Mouse (Mus musculus): ENCODE results near the gene Nit2.
"Not testable (repeated sequence)": the region's sequence is repeated elsewhere in the genome, so short reads cannot be mapped to it uniquely, and the experiment has no call there.

Nit2 gene

DNA sequence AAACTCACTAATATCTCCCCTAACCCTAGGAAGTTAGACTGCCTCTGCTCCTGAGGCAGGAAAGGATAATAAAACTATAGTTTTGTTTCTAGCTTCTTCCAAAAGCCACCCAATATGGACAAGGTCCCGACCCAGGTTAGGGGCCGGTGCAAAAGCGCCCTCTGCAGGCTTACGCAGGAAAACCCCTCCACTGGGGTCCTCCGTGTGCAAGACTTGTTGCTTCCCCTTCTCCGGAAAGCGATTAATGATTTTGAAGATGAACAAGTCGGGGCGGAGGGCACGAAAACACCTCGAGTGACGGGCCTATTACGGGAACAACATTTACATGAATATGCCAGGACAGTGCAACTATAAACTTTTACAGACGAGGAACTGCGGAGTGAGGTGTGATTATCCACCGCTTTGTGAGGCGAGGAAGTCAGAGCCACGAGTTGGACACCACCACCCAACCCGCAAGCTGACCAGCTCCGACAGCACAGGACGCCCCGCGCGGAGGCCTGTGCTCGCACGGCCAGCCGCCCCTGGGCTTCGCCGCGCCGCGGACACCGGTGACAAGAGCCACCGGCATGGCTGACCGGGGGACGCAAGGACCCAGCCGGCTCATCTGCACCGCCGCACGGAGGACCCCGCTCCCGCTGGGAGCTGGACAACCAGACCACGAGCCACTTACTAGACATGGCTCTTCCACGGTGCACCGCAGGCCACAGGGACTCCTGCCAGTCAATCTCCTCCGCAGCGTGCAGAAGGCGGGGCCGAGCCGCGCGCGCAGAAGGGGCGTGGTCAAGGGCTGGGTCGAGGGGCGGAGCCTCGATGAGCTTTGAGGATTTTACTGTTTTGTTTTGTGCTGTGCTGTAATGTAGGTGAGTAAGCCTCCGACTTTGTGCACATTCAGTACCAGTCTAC, at the start of gene Nit2:
Gene Nit2, minus strand, starts transcription at position 731 of the 903 bp plus-strand sequence.
- peak; percentile 81 for DNase-seq (ENCODE audit: low read depth, low spot score)

DNA sequence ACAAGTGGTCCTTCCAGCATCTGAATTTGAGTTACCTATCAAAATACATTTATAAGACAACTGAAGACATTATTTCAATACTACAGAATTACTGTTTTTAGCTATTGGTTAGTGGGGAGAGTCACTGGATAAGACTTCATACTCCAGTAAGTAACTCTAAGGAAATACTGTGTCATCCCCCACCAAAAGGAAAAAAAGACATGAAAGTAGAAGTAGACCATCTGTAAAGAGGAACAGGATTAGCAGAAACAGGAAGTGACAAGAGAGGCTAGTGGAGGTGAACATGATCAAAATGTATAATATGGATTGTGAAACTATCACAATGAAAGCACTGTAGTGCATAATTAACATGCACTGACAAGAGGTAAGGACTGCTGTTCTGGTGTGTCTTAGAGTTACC, 48.8 kb upstream of the Nit2 start:
- DNase-seq (ENCODE audit: low read depth, low spot score), result no peak

DNA sequence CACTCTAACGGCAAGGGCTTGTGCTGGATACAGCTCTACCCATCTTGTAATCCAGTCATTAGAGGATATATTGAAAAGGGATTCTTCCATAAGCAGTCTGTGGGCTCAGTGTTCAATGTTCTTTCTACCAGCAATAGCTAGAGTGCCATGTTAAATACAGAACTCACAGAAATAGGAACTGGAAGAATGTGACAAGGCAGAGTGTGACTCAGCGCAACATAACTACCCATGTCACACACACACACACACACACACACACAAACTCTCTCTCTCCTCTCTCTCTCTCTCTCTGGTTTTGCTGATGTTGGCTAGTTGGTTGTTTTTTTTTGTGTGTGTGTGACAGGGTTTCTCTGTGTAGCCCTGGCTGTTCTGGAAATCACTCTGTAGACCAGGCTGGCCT, 43.9 kb upstream of the Nit2 start:
- no peak for DNase-seq (ENCODE audit: low read depth, low spot score)

DNA sequence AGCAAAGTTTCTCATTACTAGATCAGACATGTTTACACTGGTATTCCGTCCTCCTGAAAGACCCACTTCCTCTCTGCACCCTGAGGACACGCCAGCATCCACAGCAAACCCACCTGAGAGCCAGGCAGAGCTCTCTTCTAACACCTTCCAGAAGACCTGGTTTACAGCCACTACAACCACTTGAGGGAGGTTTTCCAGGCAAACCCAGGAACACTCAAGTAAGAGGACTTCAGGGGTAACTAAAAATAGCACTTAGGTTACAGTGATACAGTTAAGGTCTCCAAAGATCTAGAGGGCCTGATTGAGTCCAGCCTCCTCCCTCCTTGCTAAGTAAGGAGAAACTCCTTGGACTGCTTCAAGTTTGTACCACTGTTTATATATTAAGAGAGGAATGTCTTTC, 41.2 kb upstream of the Nit2 start:
- no peak for DNase-seq (ENCODE audit: low read depth, low spot score)

DNA sequence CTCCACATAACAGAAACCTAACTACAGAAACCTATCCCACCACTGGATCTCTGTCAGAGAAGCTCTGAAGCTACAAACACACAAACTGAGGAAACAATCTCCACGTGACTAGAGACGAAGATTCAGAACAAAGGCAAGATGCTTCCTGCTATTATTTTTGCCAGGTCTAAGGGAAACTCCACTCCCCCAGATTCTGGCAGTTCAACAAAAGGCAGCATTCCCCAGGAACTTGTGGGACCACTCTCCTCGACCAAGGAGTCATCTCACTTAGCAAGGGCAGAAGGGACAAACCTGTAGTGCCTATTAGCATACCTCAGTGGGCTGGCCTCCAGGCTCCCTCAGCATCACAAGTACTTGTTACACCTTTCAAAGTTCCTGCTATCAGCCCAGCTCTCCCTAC, 30.1 kb upstream of the Nit2 start:
- DNase-seq (ENCODE audit: low read depth, low spot score), result no peak

DNA sequence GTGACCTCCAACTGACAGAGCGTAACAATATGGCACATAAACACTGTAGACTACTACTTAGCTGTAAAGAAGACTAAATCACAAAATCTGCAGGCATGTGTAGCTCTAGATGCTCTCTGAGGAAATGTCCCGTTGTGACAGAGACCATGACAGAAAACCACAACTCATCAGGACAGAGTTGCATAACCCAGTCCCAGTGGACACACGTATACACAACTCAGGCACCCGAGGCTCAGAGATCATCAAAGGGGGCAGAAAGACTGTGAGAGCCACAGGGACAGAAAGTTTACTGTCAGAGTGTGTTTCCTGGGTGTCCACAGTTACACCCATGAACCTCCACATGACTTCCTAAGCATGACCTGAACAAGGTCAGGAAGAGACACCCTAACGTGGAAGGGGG, 29.4 kb upstream of the Nit2 start:
- DNase-seq (ENCODE audit: low read depth, low spot score), result no peak

DNA sequence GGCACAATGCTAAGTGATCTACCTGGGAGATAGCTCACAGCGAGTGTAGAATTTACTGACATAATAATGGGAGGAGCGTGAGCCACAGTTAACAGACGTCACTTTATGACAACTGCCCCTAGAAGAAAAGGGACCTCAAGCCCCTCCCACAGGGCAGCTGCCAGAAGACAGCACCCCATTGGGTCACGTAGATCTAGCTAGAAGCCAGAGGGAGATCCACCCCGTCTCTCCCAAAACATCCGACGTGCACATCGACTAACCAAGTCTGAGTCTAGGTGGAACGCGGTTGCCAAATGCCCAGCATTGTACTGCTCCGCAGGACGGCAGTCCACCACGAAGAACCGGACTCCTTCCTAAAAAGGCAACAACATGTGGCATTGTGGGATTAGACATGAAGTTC, 24.1 kb upstream of the Nit2 start:
- no peak for DNase-seq (ENCODE audit: low read depth, low spot score)

DNA sequence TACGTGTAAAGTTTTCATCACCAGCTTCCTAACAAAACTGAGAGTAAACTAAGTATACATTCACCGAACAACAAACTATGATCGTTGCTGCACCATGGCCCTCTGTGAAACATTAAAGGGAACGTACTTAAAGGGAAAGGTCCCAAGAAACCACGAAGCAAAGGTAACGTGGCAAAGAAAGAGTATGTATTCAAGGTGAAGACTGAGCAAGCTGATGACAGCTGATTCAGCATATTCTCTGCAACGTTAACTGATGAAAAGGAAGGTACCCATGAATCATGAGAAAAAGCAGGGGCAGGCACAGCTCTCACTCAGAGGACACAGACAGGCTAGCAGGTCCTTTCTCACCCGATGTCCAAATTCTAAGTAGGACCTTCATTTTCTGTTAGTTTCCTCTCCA, 23.2 kb upstream of the Nit2 start:
- no peak for DNase-seq (ENCODE audit: low read depth, low spot score)

DNA sequence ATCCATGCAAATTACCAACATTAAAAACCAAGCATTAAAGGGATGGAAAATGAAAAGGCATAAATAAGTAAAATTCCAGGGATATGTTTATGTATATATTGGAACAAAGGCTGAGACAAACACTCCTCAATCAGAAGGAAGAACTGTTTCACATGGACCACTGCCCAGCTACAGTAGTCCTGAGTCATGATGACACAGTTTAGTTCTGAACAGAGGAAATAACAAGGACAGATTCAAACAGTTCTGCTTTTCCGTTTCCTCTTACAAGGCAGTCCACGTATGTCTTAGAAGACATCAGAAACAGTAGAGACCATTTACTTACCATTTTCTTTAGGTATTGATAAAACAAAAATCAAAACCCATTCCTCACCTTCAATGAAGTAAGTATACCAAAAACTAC, 22.4 kb upstream of the Nit2 start:
- no peak for DNase-seq (ENCODE audit: low read depth, low spot score)

DNA sequence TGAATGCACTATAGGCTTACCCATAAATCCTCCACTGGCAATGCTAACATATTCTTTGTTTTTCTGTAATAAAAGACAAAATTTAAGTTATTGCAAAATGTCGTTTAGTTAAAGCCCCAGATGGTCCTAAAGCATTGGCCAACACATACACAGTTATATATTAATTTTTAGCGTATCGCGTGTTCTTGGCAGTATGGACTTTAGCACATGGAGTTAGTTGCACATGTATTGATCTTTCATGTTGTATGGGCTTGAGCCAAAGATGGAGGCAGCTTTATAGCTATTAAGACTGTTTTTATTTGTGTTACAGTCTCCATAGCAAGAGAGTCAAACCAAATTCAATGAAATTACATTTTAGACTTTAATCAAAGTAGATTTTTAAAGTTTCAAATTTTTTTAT, 19.5 kb upstream of the Nit2 start:
- DNase-seq (ENCODE audit: low read depth, low spot score), result no peak

DNA sequence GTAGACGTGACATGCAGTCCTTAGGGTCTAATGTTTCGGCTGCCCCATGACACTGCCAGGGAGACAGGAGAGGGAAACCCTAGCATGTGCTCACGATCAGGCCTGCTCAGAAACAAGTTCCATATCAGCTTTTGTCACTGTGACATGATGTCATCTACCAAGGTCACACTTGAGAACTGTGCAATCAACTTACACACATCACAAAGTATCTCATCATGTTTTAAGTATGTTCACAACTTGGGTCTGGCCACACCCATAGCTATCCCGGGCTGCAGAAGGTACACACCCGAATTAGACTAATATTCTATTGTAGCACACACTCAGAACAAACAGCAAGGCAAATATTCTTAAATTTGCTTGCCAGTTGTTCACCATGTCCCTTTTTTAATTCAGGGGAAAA, 14.9 kb upstream of the Nit2 start:
- no peak for DNase-seq (ENCODE audit: low read depth, low spot score)

DNA sequence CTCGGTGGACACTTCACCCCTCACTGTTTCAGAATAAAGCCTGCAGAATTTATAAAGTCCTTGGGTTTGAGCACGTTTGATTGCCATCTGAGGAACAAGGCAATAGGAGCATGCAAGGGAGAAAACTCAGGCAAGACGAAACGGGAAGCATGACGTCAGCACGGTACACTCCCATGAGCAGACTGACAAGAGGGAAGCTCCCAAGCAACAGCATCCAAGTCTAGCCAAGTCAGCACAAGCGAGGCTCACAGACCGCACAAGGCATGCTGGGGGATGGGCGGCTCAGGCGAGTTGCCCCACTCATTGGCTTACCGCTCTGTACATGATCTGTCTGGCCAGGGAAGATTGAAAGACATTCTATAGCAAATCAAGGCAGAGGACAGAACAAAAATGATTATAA, 14.0 kb upstream of the Nit2 start:
- peak; percentile 29 for DNase-seq (ENCODE audit: low read depth, low spot score)

DNA sequence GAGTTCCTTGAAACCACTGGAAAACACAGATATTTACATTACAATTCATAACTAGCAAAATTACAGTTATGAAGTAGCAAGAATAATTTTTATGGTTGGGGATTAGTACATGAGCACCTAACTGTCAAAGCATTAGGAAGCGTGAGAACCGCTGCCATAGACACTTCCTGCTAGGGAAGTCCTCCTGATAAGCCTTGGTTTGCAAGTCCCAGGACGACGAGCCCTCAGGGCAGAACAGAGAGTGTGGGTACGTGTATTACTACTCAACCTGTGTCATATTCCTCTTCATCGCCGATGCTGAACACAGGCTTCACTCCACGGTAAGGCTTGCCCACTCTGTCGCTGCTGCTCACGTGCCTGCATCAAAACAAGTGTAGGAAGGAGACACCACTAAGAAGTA, 10.5 kb upstream of the Nit2 start:
- no peak for DNase-seq (ENCODE audit: low read depth, low spot score)

DNA sequence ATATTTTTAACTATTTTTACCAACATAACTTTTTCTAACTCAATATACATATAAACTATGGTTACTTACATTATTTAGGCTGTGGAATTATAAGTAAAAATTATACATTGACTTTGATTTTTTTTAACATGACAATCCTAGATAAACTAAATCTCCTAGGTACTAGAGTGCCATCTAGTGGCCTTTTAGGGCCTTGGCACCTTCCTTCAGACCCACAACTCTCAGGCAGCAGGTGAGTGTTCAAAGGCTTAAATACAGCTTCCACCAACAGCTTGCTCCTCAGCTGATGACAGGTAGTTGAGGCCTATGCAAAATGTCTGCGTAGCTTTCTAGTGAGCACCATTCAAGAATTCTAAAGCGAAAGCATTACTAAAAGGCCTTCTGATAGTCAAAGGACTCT, 10.1 kb upstream of the Nit2 start:
- DNase-seq (ENCODE audit: low read depth, low spot score), result no peak

DNA sequence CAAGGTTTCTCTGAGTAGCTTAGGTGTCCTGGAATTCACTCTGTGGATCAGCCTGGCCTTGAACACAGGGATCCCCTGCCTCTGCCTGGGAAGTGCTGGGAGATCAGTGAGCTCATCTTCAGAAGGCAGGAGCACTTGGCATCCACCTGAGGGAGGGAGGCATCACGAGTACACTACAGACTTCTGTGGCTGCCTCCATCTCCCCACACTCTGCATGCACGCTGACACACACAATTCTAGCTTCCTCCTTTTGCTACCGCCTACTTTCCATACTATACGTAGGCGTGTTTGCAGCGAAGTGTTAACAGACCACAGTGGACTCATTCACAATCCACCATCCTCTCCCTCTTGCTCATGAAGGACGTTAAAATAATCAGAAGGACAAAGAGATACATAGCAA, 9.1 kb upstream of the Nit2 start:
- no peak for DNase-seq (ENCODE audit: low read depth, low spot score)

DNA sequence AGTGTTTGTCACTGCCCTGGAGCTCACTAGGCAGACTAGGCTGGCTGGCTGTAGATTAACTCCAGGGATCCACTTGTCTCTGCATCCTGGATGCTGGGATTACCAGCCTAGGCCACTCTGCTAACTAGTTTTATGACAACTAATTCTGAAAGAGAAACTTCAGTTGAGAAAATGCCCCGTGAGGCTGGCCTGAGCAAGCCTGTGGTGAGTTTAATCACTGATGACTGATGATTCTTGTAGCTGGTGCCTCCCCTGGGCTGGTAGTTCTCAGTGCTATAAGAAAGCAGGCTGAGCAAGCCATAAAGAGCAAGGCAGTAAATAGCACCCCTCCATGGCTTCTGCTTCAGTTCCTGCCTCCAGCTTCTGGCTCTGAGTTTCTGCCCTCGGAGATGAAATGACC, 8.6 kb upstream of the Nit2 start:
- no peak for DNase-seq (ENCODE audit: low read depth, low spot score)

DNA sequence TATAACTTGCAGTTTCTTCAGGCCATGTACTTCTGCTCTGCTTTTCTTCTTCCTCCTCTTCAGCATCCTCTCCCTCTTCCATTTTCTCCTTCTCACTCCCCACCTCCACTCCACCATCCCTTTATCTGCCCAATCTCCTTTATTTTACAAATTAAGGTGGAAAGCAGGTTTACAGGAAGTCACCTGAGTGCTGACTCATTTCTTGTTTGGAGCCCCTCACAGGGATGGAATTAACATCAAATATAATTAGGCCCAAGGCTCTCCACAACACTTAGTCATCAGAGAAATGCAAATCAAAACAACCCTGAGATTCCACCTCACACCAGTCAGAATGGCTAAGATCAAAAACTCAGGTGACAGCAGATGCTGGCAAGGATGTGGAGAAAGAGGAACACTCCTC, 7.3 kb upstream of the Nit2 start:
- not testable (repeated sequence) for DNase-seq (ENCODE audit: low read depth, low spot score)

DNA sequence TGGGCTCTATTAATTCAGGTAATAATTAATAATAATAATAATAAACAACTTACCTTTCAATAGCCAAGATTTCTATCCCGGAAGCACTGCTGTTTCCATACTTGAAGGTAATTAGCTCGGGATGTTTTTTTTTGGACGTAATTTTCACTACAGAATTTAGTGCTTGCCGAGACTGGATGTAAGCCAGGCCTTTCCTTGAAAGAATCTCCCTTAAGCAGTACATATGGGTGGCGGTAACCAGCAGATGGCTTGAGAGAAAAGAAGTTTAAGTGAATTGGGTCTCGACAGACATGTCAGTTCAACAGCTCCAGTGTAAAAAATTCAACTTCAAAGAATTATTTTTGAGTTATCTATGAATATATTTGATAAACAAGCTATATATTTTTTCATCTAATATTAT, 4.4 kb upstream of the Nit2 start:
- no peak for DNase-seq (ENCODE audit: low read depth, low spot score)

DNA sequence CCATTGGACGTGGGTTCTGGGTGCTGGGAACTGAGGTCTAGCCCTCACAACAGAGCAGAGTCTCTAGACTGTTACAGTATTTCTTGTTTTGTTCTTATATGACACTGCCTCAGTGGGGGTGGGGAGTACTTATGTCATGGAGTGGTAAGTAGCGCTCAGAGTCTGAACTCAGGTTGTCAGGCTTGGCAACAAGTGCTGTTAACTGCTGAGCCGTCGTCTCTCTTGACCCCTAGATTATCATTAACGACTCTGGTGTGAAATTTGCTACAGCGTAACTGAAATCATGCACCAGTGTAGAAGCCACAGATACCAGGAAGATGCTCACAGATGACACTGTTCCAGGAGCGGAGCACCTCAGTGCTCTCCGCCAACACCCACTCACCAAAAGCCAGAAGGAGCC, 4.0 kb upstream of the Nit2 start:
- no peak for DNase-seq (ENCODE audit: low read depth, low spot score)

DNA sequence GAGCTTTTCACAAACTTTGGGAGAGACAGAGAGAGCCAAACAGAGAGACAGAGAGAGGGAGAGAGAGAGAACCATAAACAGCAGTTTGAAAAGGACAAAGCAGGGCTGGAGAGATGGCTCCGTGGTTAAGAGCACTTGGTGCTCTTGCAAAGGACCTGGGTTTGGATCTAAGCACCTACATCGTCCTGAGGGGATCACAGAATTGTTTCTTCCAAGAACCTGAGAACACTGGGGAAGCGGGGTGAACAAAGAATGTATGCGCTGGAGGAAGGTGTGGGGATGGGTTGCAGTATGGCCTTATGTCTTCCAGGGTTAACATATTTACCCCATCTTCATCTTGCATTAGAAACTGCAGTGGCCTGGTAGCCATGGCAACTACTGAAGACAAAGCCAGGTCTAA, 1.1 kb upstream of the Nit2 start:
- no peak for DNase-seq (ENCODE audit: low read depth, low spot score)

DNA sequence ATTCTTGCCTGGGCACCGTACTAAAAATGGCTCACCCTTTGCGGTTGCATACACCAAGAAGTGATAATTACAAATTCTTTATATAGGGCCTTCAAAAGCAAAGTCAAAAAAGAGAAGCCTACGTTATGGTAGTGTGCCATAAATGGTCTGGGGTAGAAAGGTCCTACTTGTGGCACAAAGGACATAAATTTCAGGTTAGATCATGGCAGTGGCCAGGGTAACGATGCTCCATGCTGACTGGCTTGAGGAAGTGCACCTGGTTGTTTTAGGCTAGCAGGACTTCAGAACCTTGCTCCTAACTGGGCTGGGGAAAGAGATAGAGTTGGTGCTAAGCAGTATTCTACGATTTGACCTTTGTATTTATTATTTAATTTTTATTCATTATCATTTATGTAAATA, 372 bp upstream of the Nit2 start:
- DNase-seq (ENCODE audit: low read depth, low spot score), result no peak

DNA sequence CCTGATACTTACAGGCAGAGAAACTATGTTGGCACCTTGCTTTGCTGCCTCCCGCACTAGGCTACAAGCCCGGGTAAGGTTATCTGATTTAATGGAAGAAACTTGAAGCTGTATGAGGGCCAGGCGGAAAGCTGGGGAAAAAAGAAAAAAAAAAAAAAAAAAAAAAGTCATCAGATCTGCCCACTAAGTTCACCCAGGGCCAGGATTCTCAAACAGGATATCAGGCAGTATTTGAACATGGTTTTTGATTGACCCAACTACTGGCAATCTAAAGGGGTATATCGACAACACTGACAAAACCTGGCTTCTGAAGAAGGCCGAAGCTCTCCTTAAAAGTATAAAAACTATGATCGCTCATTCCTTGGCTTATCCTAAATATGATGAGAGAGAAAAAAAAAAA, 1.1 kb downstream of the Nit2 start:
- no peak for DNase-seq (ENCODE audit: low read depth, low spot score)

DNA sequence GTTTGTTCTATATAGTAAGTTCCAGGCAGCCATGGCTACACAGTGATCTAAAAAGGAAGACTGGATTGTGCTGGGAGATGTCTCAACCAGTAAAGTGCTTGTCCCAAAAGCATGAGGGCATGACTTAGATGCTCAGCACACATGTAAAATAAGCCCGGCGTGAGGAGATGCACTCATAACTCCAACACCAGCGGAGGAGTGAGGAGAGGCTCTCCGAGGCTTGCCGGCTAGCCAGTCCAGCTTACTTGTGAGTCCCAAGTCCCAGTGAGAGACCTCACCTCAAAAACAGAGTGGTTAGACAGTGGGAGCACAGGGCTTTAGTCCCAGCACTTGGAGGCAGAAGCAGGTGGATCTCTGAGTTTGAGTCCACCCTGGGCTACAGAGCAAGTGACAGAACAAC, 2.0 kb downstream of the Nit2 start:
- DNase-seq (ENCODE audit: low read depth, low spot score), result no peak

DNA sequence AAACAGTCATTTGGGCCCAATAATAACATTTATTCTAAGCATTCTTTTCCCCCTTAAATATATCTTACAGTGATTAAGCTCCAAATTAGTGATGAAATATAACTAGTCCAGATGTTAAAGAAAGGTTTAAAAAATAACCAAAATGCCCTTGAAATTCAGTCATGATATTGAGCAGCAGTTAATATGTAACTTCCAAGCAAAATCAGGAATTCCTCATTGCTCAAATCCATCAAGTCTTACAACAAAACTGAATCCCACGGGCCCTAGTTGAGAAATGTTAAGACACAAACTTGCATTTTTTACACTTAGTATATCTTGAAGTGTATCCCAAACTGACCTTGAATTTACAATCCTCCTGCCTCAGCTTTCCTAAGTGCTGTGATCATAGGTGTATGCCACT, 3.4 kb downstream of the Nit2 start:
- no peak for DNase-seq (ENCODE audit: low read depth, low spot score)

All from skeletal muscle tissue, adult 2 months (tissue).